8 mouse cellular contexts compared by ENCODE assay signal in the genomic region with DNA sequence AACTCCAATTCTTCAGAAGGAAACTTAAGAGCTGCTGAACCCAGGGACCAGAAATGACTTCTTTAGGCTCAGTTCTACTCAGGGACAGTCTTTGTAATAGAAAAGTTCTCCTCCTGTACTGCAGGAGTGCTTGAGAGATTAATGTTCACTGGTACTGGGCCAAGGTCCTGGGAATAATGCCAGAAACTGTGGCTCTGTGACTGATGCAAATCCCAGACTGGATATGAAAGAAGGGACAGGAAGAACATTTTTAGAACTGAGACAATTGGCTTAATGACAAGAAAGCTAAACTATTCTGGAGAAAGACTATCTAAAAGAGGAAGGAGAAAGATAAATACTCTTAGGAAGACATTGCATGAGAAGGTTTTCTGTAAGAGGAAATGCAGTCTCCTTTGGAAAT.
A peak's percentile ranks its signal among the peaks of the same experiment; 100 is the strongest.
DNase-seq lines count a peak whose midpoint lies in the region; ATAC-seq lines count a peak whose summit lies in the region.

No protein-coding gene starts in this region.

- peak; percentile 12 for DNase-seq in urinary bladder, postnatal 25 days (ENCODE audit: low spot score)
- DNase-seq in urinary bladder, postnatal 10 days (ENCODE audit: low spot score), result no peak
- peak; percentile 30 to 72 for DNase-seq in frontal cortex, adult 2 months (ENCODE audit: extremely low spot score in 1 of 2, low spot score in 1 of 2)
- DNase-seq in left cerebral cortex, adult 11 months (ENCODE audit: low spot score), result peak; percentile 22
- DNase-seq in ovary, postnatal 10 days (ENCODE audit: low spot score), result peak; percentile 41
- DNase-seq in thymus, adult 18-20 months, result no peak
- DNase-seq in spleen, postnatal 14 days (ENCODE audit: low spot score in 2 of 2), result no peak

- peak; percentile 68 to 73 for ATAC-seq in hematopoietic stem cell, adult 5-6 weeks (replicated peaks in 1 of 2; ENCODE audit: insufficient read depth in 1 of 2, low FRiP score in 2 of 2, low TSS enrichment in 1 of 2, low read depth in 1 of 2, poor library complexity in 2 of 2, severe bottlenecking in 2 of 2)

Comparison
In these comparisons a context has a peak if more than half of its experiments do, and no peak if none do; other contexts are left out.
1. DNase-seq: peak in urinary bladder, postnatal 25 days (single experiment), frontal cortex, adult 2 months (2 of 2), left cerebral cortex, adult 11 months (single experiment) and ovary, postnatal 10 days (single experiment); none in urinary bladder, postnatal 10 days (single experiment), thymus, adult 18-20 months (0 of 2) and spleen, postnatal 14 days (0 of 2).